Mouse (Mus musculus) heart, embryonic 16.5 days (tissue): ENCODE data around the gene Mgat4e. TPM values are rescaled to one million over a fixed set of nuclear protein-coding genes. Genes with fewer than 3 reads are reported as not detected.

Source experiments
- ATAC-seq: fragments of 200-750 bp; cut with Nextera tagmentation; replicated peaks from 2 replicates; pipeline ENCODE4 v1.8.0; 2017; ENCODE audit warnings: moderate number of reproducible peaks; ENCODE audit not compliant: insufficient read depth, low FRiP score; ENCODE audit errors: extremely low read depth
- H3K27ac ChIP-seq: fragments of 300-500 bp; sonication (generic); 2 replicates; pipeline ENCODE4 v1.5.1; 2014; ENCODE audit warnings: mild to moderate bottlenecking, low read length, control low read depth, moderate library complexity
- H3K27me3 ChIP-seq: fragments of 300-500 bp; sonication (generic); 2 replicates; pipeline ENCODE4 v1.6.1; 2014; ENCODE audit warnings: low read length, mixed read lengths; ENCODE audit not compliant: control insufficient read depth, insufficient read depth
- H3K36me3 ChIP-seq: fragments of 300-500 bp; sonication (generic); 2 replicates; pipeline ENCODE4 v1.6.1; 2014; ENCODE audit not compliant: control insufficient read depth, insufficient read depth
- H3K4me1 ChIP-seq: fragments of 300-500 bp; sonication (generic); 2 replicates; pipeline ENCODE4 v1.6.1; 2014; ENCODE audit warnings: low read length, mixed read lengths; ENCODE audit not compliant: control insufficient read depth, insufficient read depth
- H3K4me2 ChIP-seq: fragments of 300-500 bp; sonication (generic); 2 replicates; pipeline ENCODE4 v1.6.1; 2014; ENCODE audit warnings: low read depth, mild to moderate bottlenecking, control low read depth, low read length
- H3K4me3 ChIP-seq: fragments of 300-500 bp; sonication (generic); 2 replicates; pipeline ENCODE4 v1.5.1; 2014; ENCODE audit warnings: mild to moderate bottlenecking, control low read depth, low read length
- H3K9ac ChIP-seq: fragments of 300-500 bp; sonication (generic); 2 replicates; pipeline ENCODE4 v1.6.1; 2014; ENCODE audit warnings: low read length, control low read depth
- H3K9me3 ChIP-seq: fragments of 300-500 bp; sonication (generic); replicated peaks from 2 replicates; pipeline ENCODE4 v1.6.1; 2016; ENCODE audit warnings: low read length; ENCODE audit not compliant: control insufficient read depth
- WGBS: fragments of 180-500 bp; shearing (Covaris S2); extraction: QIAGEN DNeasy Blood & Tissue Kit; methylation state at CpG from one replicate; pipeline ENCODE4 v1.1.7; 2014; 5-methylcytosine and 5-hydroxymethylcytosine counted together
- polyA plus RNA-seq: library from polyadenylated mRNA; unstranded; fragments of >200 nt; fragmentation: Nextera tagmentation; extraction: Ambion mirVana; gene quantifications from 2 replicates; pipeline ENCODE4 v1.2.1, GENCODE M21; 2015

Gene Mgat4e
- polyA plus RNA-seq, 1 experiment from 2014 or later, result not detected

- no peak for ATAC-seq
- WGBS, result 64% methylated on average over 6 of the region's 6 CpGs
- Histone ChIP-seq H3K27ac (no peak overlapping the region), H3K9me3 (no peaks in the 10 kb centered on the region), H3K36me3 (peaks cover 4% of the 10 kb centered on the region), H3K27me3 (0 out of 2 replicates have a peak, but pooled peaks cover 2% of the 10 kb centered on the region), H3K4me3 (no peak overlapping the region), H3K4me1 (peaks cover 9% of the 10 kb centered on the region), H3K9ac (no peak overlapping the region), H3K4me2 (peak overlapping the region; percentile 74)
Measured at GRCm38 (mm10) chr1:134512584-134512983, 36.9 kb downstream of the Mgat4e start.

GRCm38 (mm10) chr1:134512183-134512582 is 37.3 kb downstream of the Mgat4e start:
- Histone ChIP-seq H3K27ac (no peak overlapping the region), H3K27me3 (0 out of 2 replicates have a peak, but pooled peaks cover 2% of the 10 kb centered on the region), H3K4me2 (no peak overlapping the region), H3K9ac (no peak overlapping the region), H3K4me1 (peaks cover 9% of the 10 kb centered on the region), H3K36me3 (peaks cover 6% of the 10 kb centered on the region), H3K4me3 (no peak overlapping the region), H3K9me3 (no peaks in the 10 kb centered on the region)
- 50% methylated on average over 4 of the region's 4 CpGs for WGBS
- ATAC-seq, result no peak

- no peaks in the 10 kb centered on the region for H3K4me1 ChIP-seq
- H3K27me3 ChIP-seq, result 0 out of 2 replicates have a peak, but pooled peaks cover 2% of the 10 kb centered on the region
- H3K4me2 ChIP-seq, result no peak overlapping the region
- no peaks in the 10 kb centered on the region for H3K9me3 ChIP-seq
- no peak for ATAC-seq
- 50% methylated on average over 7 of the region's 7 CpGs for WGBS
- H3K9ac ChIP-seq, result no peak overlapping the region
- no peak overlapping the region for H3K27ac ChIP-seq
- no peak overlapping the region for H3K4me3 ChIP-seq
- H3K36me3 ChIP-seq, result peaks cover 17% of the 10 kb centered on the region
Measured at GRCm38 (mm10) chr1:134510018-134510417, 39.5 kb downstream of the Mgat4e start.

- Histone ChIP-seq H3K4me2 (no peak overlapping the region), H3K27ac (no peak overlapping the region), H3K9me3 (no peaks in the 10 kb centered on the region), H3K36me3 (peaks cover 21% of the 10 kb centered on the region), H3K9ac (no peak overlapping the region), H3K27me3 (no peaks in the 10 kb centered on the region), H3K4me1 (no peaks in the 10 kb centered on the region), H3K4me3 (no peak overlapping the region)
- 88% methylated on average over 8 of the region's 8 CpGs for WGBS
- no peak for ATAC-seq
Measured at GRCm38 (mm10) chr1:134506201-134506600, 43.3 kb downstream of the Mgat4e start.

GRCm38 (mm10) chr1:134500916-134501315 is 48.6 kb downstream of the Mgat4e start:
- WGBS, result 100% methylated on average over 1 of the region's 1 CpGs
- ATAC-seq, result no peak
- no peak overlapping the region for H3K9ac ChIP-seq

GRCm38 (mm10) chr1:134495991-134496390 is 53.5 kb downstream of the Mgat4e start:
- Histone ChIP-seq H3K9me3 (no peaks in the 10 kb centered on the region), H3K27ac (no peak overlapping the region), H3K36me3 (0 out of 2 replicates have a peak, but pooled peaks cover 2% of the 10 kb centered on the region), H3K4me2 (peak overlapping the region; percentile 88; the same call in 1 of the 2 replicates), H3K4me3 (no peak overlapping the region), H3K27me3 (no peaks in the 10 kb centered on the region), H3K9ac (no peak overlapping the region), H3K4me1 (peaks cover 2% of the 10 kb centered on the region)
- WGBS, result 76% methylated on average over 10 of the region's 10 CpGs
- no peak for ATAC-seq

More at GRCm38 (mm10) chr1:134500916-134501315, 48.6 kb downstream of the Mgat4e start:
- Histone ChIP-seq H3K4me2 (no peak overlapping the region), H3K27me3 (no peaks in the 10 kb centered on the region), H3K4me1 (no peaks in the 10 kb centered on the region), H3K9me3 (no peaks in the 10 kb centered on the region), H3K36me3 (peaks cover 5% of the 10 kb centered on the region; the same call in 1 of the 2 replicates), H3K4me3 (no peak overlapping the region), H3K27ac (no peak overlapping the region)

- 19% methylated on average over 5 of the region's 5 CpGs for WGBS
- H3K4me1 ChIP-seq, result peaks cover 2% of the 10 kb centered on the region
- no peaks in the 10 kb centered on the region for H3K27me3 ChIP-seq
- ATAC-seq, result no peak
- no peaks in the 10 kb centered on the region for H3K9me3 ChIP-seq
- peak overlapping the region; percentile 92 for H3K27ac ChIP-seq
- H3K4me3 ChIP-seq, result peak overlapping the region; percentile 87
- peak overlapping the region; percentile 82 for H3K9ac ChIP-seq
- peak overlapping the region; percentile 88 for H3K4me2 ChIP-seq
- 0 out of 2 replicates have a peak, but pooled peaks cover 2% of the 10 kb centered on the region for H3K36me3 ChIP-seq
Measured at GRCm38 (mm10) chr1:134495216-134495539, 54.3 kb downstream of the Mgat4e start.

- Histone ChIP-seq H3K27ac (peak within 1 kb of the TSS; percentile 92), H3K27me3 (no peaks in the 10 kb centered on the region), H3K4me1 (peaks cover 2% of the 10 kb centered on the region), H3K4me3 (peak within 1 kb of the TSS; percentile 87), H3K4me2 (peak within 1 kb of the TSS; percentile 88), H3K9ac (peak within 1 kb of the TSS; percentile 82), H3K9me3 (no peaks in the 10 kb centered on the region), H3K36me3 (peaks cover 7% of the 10 kb centered on the region)
- peak; percentile 99 for ATAC-seq
- under 1% methylated on average over 58 of the region's 58 CpGs for WGBS
Measured at GRCm38 (mm10) chr1:134494428-134495215, 54.9 kb downstream of the Mgat4e start, which contains the start of gene Rabif. Gene Rabif (plus strand): TSS chr1:134494648.

- peaks cover 2% of the 10 kb centered on the region for H3K4me1 ChIP-seq
- H3K27ac ChIP-seq, result peak overlapping the region; percentile 92
- H3K36me3 ChIP-seq, result peaks cover 14% of the 10 kb centered on the region
- 18% methylated on average over 5 of the region's 5 CpGs for WGBS
- ATAC-seq, result no peak
- peak overlapping the region; percentile 88 for H3K4me2 ChIP-seq
- no peaks in the 10 kb centered on the region for H3K9me3 ChIP-seq
- H3K4me3 ChIP-seq, result peak overlapping the region; percentile 87
- no peaks in the 10 kb centered on the region for H3K27me3 ChIP-seq
- peak overlapping the region; percentile 82 for H3K9ac ChIP-seq
Measured at GRCm38 (mm10) chr1:134493956-134494355, 55.5 kb downstream of the Mgat4e start.
